Mouse (Mus musculus) heart, embryonic 15.5 days (tissue): ENCODE measurements at regions not wholly inside any gene's neighbourhood (a gene's known extent, or its start where the extent isn't known, plus 50 kb on each side); places are given as distances from the start of the nearest gene placed in this dataset.

Source experiments
- ATAC-seq: fragments of 200-750 bp; cut with Nextera tagmentation; replicated peaks from 2 replicates; pipeline ENCODE4 v1.8.0; 2017; ENCODE audit warnings: low read depth, moderate TSS enrichment; ENCODE audit not compliant: insufficient number of reproducible peaks, insufficient read depth, low FRiP score
- H3K27ac ChIP-seq: fragments of 300-500 bp; sonication (generic); 2 replicates; pipeline ENCODE4 v1.5.1; 2015; ENCODE audit warnings: mild to moderate bottlenecking, inconsistent platforms
- H3K27me3 ChIP-seq: fragments of 300-500 bp; sonication (generic); 2 replicates; pipeline ENCODE4 v1.6.1; 2015; ENCODE audit warnings: inconsistent platforms
- H3K36me3 ChIP-seq: fragments of 300-500 bp; sonication (generic); 2 replicates; pipeline ENCODE4 v1.6.1; 2015; ENCODE audit warnings: mild to moderate bottlenecking, inconsistent platforms
- H3K4me1 ChIP-seq: fragments of 300-500 bp; sonication (generic); replicated peaks from 2 replicates; pipeline ENCODE4 v1.6.1; 2015; ENCODE audit warnings: inconsistent platforms
- H3K4me2 ChIP-seq: fragments of 300-500 bp; sonication (generic); 2 replicates; pipeline ENCODE4 v1.6.1; 2015; ENCODE audit warnings: inconsistent platforms, mild to moderate bottlenecking, moderate library complexity
- H3K4me3 ChIP-seq: fragments of 300-500 bp; sonication (generic); 2 replicates; pipeline ENCODE4 v1.5.1; 2015; ENCODE audit warnings: mild to moderate bottlenecking, inconsistent platforms
- H3K9ac ChIP-seq: fragments of 300-500 bp; sonication (generic); 2 replicates; pipeline ENCODE4 v1.6.1; 2015; ENCODE audit warnings: mild to moderate bottlenecking, inconsistent platforms
- H3K9me3 ChIP-seq: fragments of 300-500 bp; sonication (generic); replicated peaks from 2 replicates; pipeline ENCODE4 v1.6.1; 2016; ENCODE audit warnings: inconsistent platforms
- WGBS: fragments of 180-500 bp; shearing (Covaris S2); methylation state at CpG from one replicate; pipeline ENCODE4 v1.1.7; 2015; ENCODE audit warnings: mixed read lengths; 5-methylcytosine and 5-hydroxymethylcytosine counted together

- Histone ChIP-seq H3K9me3 (no peaks in the 10 kb centered on the region), H3K9ac (no peak overlapping the region), H3K27ac (no peak overlapping the region), H3K36me3 (no peaks in the 10 kb centered on the region), H3K4me3 (no peak overlapping the region), H3K27me3 (no peaks in the 10 kb centered on the region), H3K4me1 (peaks cover 7% of the 10 kb centered on the region; the same call in 1 of the 2 replicates), H3K4me2 (no peak overlapping the region)
- no peak for ATAC-seq
- 44% methylated on average over 6 of the region's 6 CpGs for WGBS
Observed at GRCm38 (mm10) chr10:8955499-8956211, 69.8 kb upstream of the Sash1 start.

GRCm38 (mm10) chr10:8954003-8954402, 68.1 kb upstream of the Sash1 start:
- Histone ChIP-seq H3K4me3 (no peak overlapping the region), H3K27me3 (no peaks in the 10 kb centered on the region), H3K9me3 (no peaks in the 10 kb centered on the region), H3K4me2 (no peak overlapping the region), H3K4me1 (peaks cover 7% of the 10 kb centered on the region; the same call in 1 of the 2 replicates), H3K9ac (no peak overlapping the region), H3K27ac (no peak overlapping the region), H3K36me3 (no peaks in the 10 kb centered on the region)
- 85% methylated on average over 4 of the region's 4 CpGs for WGBS
- ATAC-seq, result no peak

GRCm38 (mm10) chr10:8952922-8953321, 67.1 kb upstream of the Sash1 start:
- Histone ChIP-seq H3K4me1 (peaks cover 7% of the 10 kb centered on the region; the same call in 1 of the 2 replicates), H3K27ac (no peak overlapping the region), H3K4me3 (no peak overlapping the region), H3K9ac (no peak overlapping the region), H3K36me3 (no peaks in the 10 kb centered on the region), H3K27me3 (no peaks in the 10 kb centered on the region), H3K4me2 (no peak overlapping the region), H3K9me3 (no peaks in the 10 kb centered on the region)
- 74% methylated on average over 5 of the region's 5 CpGs for WGBS
- ATAC-seq, result no peak

- no peak overlapping the region for H3K27ac ChIP-seq
- no peaks in the 10 kb centered on the region for H3K9me3 ChIP-seq
- H3K4me1 ChIP-seq, result peaks cover 7% of the 10 kb centered on the region; the same call in 1 of the 2 replicates
- no peak overlapping the region for H3K4me2 ChIP-seq
- ATAC-seq, result no peak
- WGBS, result 81% methylated on average over 3 of the region's 3 CpGs
- no peaks in the 10 kb centered on the region for H3K27me3 ChIP-seq
- H3K4me3 ChIP-seq, result no peak overlapping the region
- H3K36me3 ChIP-seq, result no peaks in the 10 kb centered on the region
- no peak overlapping the region for H3K9ac ChIP-seq
Observed at GRCm38 (mm10) chr10:8951937-8952336, 66.1 kb upstream of the Sash1 start.

GRCm38 (mm10) chr10:8951236-8951825, 65.5 kb upstream of the Sash1 start:
- WGBS, result 82% methylated on average over 10 of the region's 10 CpGs
- no peaks in the 10 kb centered on the region for H3K27me3 ChIP-seq
- H3K36me3 ChIP-seq, result no peaks in the 10 kb centered on the region
- H3K9me3 ChIP-seq, result no peaks in the 10 kb centered on the region
- no peak overlapping the region for H3K27ac ChIP-seq
- no peak overlapping the region for H3K4me3 ChIP-seq
- peaks cover 7% of the 10 kb centered on the region; the same call in 1 of the 2 replicates for H3K4me1 ChIP-seq
- ATAC-seq, result no peak
- H3K9ac ChIP-seq, result no peak overlapping the region
- no peak overlapping the region for H3K4me2 ChIP-seq

GRCm38 (mm10) chr10:8948227-8948626, 62.4 kb upstream of the Sash1 start:
- H3K4me3 ChIP-seq, result no peak overlapping the region
- 0 out of 2 replicates have a peak, but pooled peaks cover 2% of the 10 kb centered on the region for H3K4me1 ChIP-seq
- WGBS, result 66% methylated on average over 3 of the region's 3 CpGs
- ATAC-seq, result no peak
- H3K4me2 ChIP-seq, result no peak overlapping the region
- no peak overlapping the region for H3K27ac ChIP-seq
- no peak overlapping the region for H3K9ac ChIP-seq
- H3K36me3 ChIP-seq, result no peaks in the 10 kb centered on the region
- no peaks in the 10 kb centered on the region for H3K9me3 ChIP-seq
- no peaks in the 10 kb centered on the region for H3K27me3 ChIP-seq

GRCm38 (mm10) chr10:8945195-8945751, 59.4 kb upstream of the Sash1 start:
- H3K27ac ChIP-seq, result peak overlapping the region; percentile 69
- WGBS, result 42% methylated on average over 17 of the region's 17 CpGs
- ATAC-seq, result peak; percentile 58; the same call in 1 of the 2 replicates
- 0 out of 2 replicates have a peak overlapping the region, but pooled peaks have one; percentile 6 for H3K9ac ChIP-seq
- peak overlapping the region; percentile 43 for H3K4me2 ChIP-seq
- no peaks in the 10 kb centered on the region for H3K9me3 ChIP-seq
- no peaks in the 10 kb centered on the region for H3K36me3 ChIP-seq
- H3K27me3 ChIP-seq, result no peaks in the 10 kb centered on the region
- 0 out of 2 replicates have a peak, but pooled peaks cover 2% of the 10 kb centered on the region for H3K4me1 ChIP-seq
- H3K4me3 ChIP-seq, result peak overlapping the region; percentile 25

- H3K4me3 ChIP-seq, result peak overlapping the region; percentile 25
- 64% methylated on average over 5 of the region's 5 CpGs for WGBS
- no peak overlapping the region for H3K9ac ChIP-seq
Observed at GRCm38 (mm10) chr10:8944586-8944985, 58.7 kb upstream of the Sash1 start.

GRCm38 (mm10) chr10:8943698-8944097, 57.8 kb upstream of the Sash1 start:
- Histone ChIP-seq H3K27ac (no peak overlapping the region), H3K9ac (no peak overlapping the region), H3K27me3 (no peaks in the 10 kb centered on the region), H3K9me3 (no peaks in the 10 kb centered on the region), H3K4me1 (0 out of 2 replicates have a peak, but pooled peaks cover 2% of the 10 kb centered on the region), H3K4me3 (no peak overlapping the region), H3K36me3 (no peaks in the 10 kb centered on the region), H3K4me2 (no peak overlapping the region; the same call in 1 of the 2 replicates)
- 80% methylated on average over 6 of the region's 6 CpGs for WGBS
- ATAC-seq, result no peak

More at GRCm38 (mm10) chr10:8944586-8944985, 58.7 kb upstream of the Sash1 start:
- ATAC-seq, result no peak
- Histone ChIP-seq H3K27ac (peak overlapping the region; percentile 69), H3K4me2 (peak overlapping the region; percentile 43), H3K9me3 (no peaks in the 10 kb centered on the region), H3K27me3 (no peaks in the 10 kb centered on the region), H3K4me1 (0 out of 2 replicates have a peak, but pooled peaks cover 2% of the 10 kb centered on the region), H3K36me3 (no peaks in the 10 kb centered on the region)

GRCm38 (mm10) chr10:8942967-8943471, 57.1 kb upstream of the Sash1 start:
- 77% methylated on average over 6 of the region's 6 CpGs for WGBS
- Histone ChIP-seq H3K36me3 (no peaks in the 10 kb centered on the region), H3K4me3 (no peak overlapping the region), H3K9ac (no peak overlapping the region), H3K4me1 (0 out of 2 replicates have a peak, but pooled peaks cover 2% of the 10 kb centered on the region), H3K27ac (no peak overlapping the region), H3K9me3 (no peaks in the 10 kb centered on the region), H3K4me2 (no peak overlapping the region), H3K27me3 (no peaks in the 10 kb centered on the region)
- ATAC-seq, result no peak

GRCm38 (mm10) chr10:8936369-8936768, 50.5 kb upstream of the Sash1 start:
- no peak overlapping the region for H3K27ac ChIP-seq
- no peaks in the 10 kb centered on the region for H3K9me3 ChIP-seq
- no peaks in the 10 kb centered on the region for H3K27me3 ChIP-seq
- 65% methylated on average over 4 of the region's 4 CpGs for WGBS
- no peak overlapping the region for H3K9ac ChIP-seq
- no peaks in the 10 kb centered on the region for H3K4me1 ChIP-seq
- no peak overlapping the region for H3K4me3 ChIP-seq
- no peak for ATAC-seq
- H3K36me3 ChIP-seq, result no peaks in the 10 kb centered on the region
- H3K4me2 ChIP-seq, result no peak overlapping the region
